Mouse (Mus musculus): ENCODE results near the gene Mre11a. TPM values are rescaled to one million over a fixed set of nuclear protein-coding genes. Genes with fewer than 3 reads are reported as not detected.

The Mre11a gene
- total RNA-seq (2014; fragmentation: Nextera tagmentation): 44.7 and 77.1 TPM in 2 replicates
- 72.4 and 76.0 TPM in 2 replicates for total RNA-seq (2017)
- 10.9 and 11.5 TPM in 2 replicates for polyA plus RNA-seq (2012)

DNA sequence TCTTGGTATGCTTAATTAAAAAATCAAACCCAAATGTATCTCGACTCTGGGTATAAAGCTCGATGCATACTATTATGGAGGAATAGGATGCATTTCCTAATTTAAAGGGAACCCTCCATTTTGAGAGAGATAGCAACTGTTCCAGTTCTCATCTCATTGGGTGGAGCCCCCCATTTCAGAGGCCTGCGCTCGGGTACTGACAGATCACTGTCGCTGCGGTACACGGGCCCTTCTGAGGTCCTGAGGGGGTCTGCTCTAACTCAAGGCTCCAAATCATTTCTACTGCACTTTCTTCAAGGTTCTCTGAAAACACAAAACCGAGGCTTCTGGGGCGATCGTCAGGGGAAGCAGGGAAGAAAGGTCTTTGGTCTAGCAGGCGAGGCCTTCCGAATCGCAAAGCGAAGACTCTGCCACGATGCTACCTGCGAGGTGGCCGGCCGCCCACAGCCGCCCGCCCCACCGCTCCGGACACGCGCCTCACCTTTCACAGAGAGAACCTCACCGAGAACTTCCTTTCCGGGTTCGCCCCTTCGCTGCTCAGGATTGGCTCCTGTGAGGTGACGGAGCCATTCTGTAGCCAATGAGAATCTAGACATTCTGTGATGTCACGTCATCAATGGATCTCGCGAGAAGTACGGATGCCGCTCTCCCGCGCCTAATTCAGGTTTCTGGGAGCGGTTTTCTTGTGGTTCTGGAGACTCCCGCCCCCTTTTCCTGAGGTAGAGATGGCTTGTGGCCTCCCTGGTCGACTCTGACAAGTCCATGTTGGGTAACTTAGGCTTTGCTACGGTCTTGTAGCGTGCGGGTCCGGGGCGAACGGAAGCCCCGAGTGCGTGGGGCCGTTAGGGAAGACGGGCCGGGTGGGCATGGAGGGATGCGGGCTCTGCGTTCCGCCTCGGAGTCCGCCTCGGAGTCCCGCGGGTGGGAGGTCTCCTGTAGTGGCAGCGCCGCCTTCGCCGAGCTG lies at the start of gene Mre11a, which contains the start of gene Ankrd49:
Gene Mre11a (plus strand): TSS at position 616 of the 964 bp plus-strand sequence.
Gene Ankrd49 (minus strand): TSS at position 818 of the 964 bp plus-strand sequence.
- H3K4me3 ChIP-seq (ENCODE audit: low read depth, low read length): peak within 1 kb of the TSS; percentile 88
- DNase-seq (ENCODE audit: low spot score): peak; percentile 94
- ATAC-seq (ENCODE audit: extremely low read depth, insufficient number of reproducible peaks, low FRiP score, poor library complexity, severe bottlenecking): peak; percentile 96
- H3K4me1 ChIP-seq (ENCODE audit: insufficient read depth, low read depth, low read length): peaks cover 42% of the 10 kb centered on the region
- TF ChIP-seq GATA2 (IDR thresholded peaks at IDR 0.05; ENCODE audit: borderline replicate concordance, low read depth, low read length) (no peak), GATA1 (IDR thresholded peaks at IDR 0.05; ENCODE audit: borderline replicate concordance, low read length) (no peak), CTCF (IDR thresholded peaks at IDR 0.05; ENCODE audit: low read depth, low read length) (no peak), TAL1 (conservative IDR thresholded peaks at IDR 0.05; ENCODE audit: low read depth, low read length) (no peak), POLR2AphosphoS5 (IDR thresholded peaks at IDR 0.05; ENCODE audit: insufficient replicate concordance, low read depth, low read length) (no peak)
- no peaks in the 10 kb centered on the region for H3K9me3 ChIP-seq (replicated peaks)
- H3K36me3 ChIP-seq (replicated peaks): peaks cover 59% of the 10 kb centered on the region
- no peaks in the 10 kb centered on the region for H3K27me3 ChIP-seq (ENCODE audit: insufficient read depth, low read length)

DNA sequence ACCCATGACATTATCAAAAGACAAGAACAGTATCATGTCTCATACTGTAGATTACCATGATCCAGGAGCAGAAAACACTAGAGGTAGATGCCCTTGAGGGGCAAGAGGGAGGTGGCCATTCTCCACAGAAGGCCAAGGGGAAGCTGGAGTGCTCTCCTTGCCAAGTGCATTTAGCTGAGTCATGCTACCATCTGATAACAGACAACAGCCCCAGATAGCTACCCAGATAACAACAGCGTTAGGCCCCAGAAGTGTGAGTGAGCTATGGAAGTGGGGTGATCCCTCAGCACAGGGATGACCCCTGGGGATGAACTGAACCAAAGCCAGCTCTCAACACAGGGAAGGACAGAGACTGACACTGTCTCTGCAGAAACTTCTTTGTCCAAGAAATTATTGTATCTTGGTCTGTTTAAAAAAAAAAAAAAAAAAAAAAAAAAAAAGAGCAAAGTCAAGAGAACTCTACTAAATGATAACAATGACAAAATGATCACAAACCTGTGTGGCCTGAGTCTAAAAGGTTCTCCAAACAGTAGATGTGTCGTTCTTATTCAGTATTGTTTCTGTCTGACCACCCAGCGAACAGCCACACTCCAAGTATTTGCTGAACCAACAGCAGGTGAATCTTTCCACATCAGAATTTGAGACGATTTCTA lies 44.8 kb upstream of the Mre11a start:
- no peaks in the 10 kb centered on the region for H3K9me3 ChIP-seq (replicated peaks)
- ATAC-seq (ENCODE audit: extremely low read depth, insufficient number of reproducible peaks, low FRiP score, poor library complexity, severe bottlenecking) (peak; percentile 49; the same call in 1 of the 2 replicates), DNase-seq (ENCODE audit: low spot score) (no peak)
- H3K4me3 ChIP-seq (ENCODE audit: low read depth, low read length): no peak overlapping the region
- TF ChIP-seq POLR2AphosphoS5 (IDR thresholded peaks at IDR 0.05; ENCODE audit: insufficient replicate concordance, low read depth, low read length): no peak
- no peak for TF ChIP-seq GATA2 (IDR thresholded peaks at IDR 0.05; ENCODE audit: borderline replicate concordance, low read depth, low read length)
- TF ChIP-seq GATA1 (IDR thresholded peaks at IDR 0.05; ENCODE audit: borderline replicate concordance, low read length): no peak
- TF ChIP-seq CTCF (IDR thresholded peaks at IDR 0.05; ENCODE audit: low read depth, low read length): no peak
- no peak for TF ChIP-seq TAL1 (conservative IDR thresholded peaks at IDR 0.05; ENCODE audit: low read depth, low read length)
- H3K27me3 ChIP-seq (ENCODE audit: insufficient read depth, low read length): peaks cover 2% of the 10 kb centered on the region; the same call in 1 of the 2 replicates
- H3K36me3 ChIP-seq (replicated peaks): peaks cover 8% of the 10 kb centered on the region
- H3K4me1 ChIP-seq (ENCODE audit: insufficient read depth, low read depth, low read length): peaks cover 15% of the 10 kb centered on the region

DNA sequence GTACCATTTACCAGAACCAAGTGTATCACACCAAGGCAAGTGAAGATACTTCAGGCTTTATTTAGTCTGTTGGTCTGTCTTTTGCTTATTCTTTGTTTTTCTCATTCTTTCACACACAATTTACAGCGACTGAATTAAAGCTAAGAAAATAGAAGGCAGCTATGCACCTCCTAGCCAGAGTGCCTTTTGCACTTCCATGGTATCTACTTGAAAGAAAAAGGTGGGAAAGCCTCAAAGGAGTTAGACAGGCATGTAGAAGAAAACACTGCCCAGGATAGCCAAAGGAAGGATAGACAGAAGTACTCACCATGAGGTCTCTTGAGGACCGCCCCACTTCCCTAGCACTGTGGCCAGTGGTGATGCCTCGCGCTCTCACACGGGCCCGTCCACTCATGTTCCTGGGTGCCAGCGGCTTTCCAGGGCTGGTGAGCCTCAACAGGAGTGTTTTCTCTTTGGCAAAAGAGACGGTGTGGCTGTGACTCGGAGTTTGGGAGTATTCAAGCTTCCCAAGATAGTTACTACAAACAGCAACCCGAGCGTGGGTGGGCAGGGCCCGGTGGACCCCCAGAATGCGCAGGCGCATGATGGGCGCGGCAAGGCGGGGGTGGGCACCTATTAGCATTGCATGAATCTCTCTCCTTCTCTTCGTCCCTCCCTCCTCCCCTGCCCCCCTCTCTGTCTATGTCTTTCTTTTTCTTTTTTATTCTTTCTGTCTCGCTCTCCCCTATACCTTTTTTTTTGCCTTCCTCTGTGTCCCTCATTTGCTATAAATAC lies 44.1 kb upstream of the Mre11a start, which contains the start of gene Piwil4:
Gene Piwil4 (minus strand): TSS at position 583 of the 774 bp plus-strand sequence.
- no peak for TF ChIP-seq GATA1 (IDR thresholded peaks at IDR 0.05; ENCODE audit: borderline replicate concordance, low read length)
- no peak for TF ChIP-seq CTCF (IDR thresholded peaks at IDR 0.05; ENCODE audit: low read depth, low read length)
- TF ChIP-seq GATA2 (IDR thresholded peaks at IDR 0.05; ENCODE audit: borderline replicate concordance, low read depth, low read length): no peak
- TF ChIP-seq TAL1 (conservative IDR thresholded peaks at IDR 0.05; ENCODE audit: low read depth, low read length): no peak
- TF ChIP-seq POLR2AphosphoS5 (IDR thresholded peaks at IDR 0.05; ENCODE audit: insufficient replicate concordance, low read depth, low read length): no peak
- DNase-seq (ENCODE audit: low spot score): peak; percentile 9

DNA sequence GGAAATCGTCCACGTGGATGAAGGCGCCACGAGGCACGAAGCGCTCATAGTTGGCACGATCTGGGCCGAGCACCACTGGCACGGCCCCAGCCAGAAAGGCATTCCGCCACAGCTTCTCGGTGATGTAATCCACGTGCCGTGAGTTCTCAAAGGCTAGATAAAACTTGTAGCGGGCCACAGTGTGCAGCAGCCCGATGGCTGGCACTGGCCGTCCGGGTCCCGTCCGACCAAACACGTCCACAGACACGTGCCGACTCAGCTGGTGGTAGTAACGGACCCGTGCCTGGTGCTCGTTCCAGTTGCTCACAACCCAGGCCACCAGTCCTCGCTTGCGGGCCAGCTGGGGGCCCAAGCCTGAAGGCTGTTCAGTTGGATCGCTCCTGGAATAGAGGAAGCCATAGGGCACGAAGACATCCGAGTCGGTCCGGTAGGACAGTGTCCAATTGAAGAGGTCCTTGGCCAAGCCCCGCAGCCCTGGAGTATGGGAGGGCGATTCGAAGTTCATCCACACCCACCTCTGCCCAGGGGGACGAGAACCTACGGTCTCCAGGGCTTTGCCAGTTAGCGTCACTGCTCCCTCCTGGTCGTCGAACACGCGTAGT lies 33.5 kb upstream of the Mre11a start:
- H3K36me3 ChIP-seq (replicated peaks): no peaks in the 10 kb centered on the region
- H3K4me3 ChIP-seq (ENCODE audit: low read depth, low read length): no peak overlapping the region
- no peak for TF ChIP-seq GATA2 (IDR thresholded peaks at IDR 0.05; ENCODE audit: borderline replicate concordance, low read depth, low read length)
- no peak for TF ChIP-seq GATA1 (IDR thresholded peaks at IDR 0.05; ENCODE audit: borderline replicate concordance, low read length)
- TF ChIP-seq TAL1 (conservative IDR thresholded peaks at IDR 0.05; ENCODE audit: low read depth, low read length): no peak
- TF ChIP-seq CTCF (IDR thresholded peaks at IDR 0.05; ENCODE audit: low read depth, low read length): no peak
- no peak for TF ChIP-seq POLR2AphosphoS5 (IDR thresholded peaks at IDR 0.05; ENCODE audit: insufficient replicate concordance, low read depth, low read length)
- DNase-seq (ENCODE audit: low spot score) (no peak), ATAC-seq (ENCODE audit: extremely low read depth, insufficient number of reproducible peaks, low FRiP score, poor library complexity, severe bottlenecking) (no peak)
- no peaks in the 10 kb centered on the region for H3K27me3 ChIP-seq (ENCODE audit: insufficient read depth, low read length)
- H3K4me1 ChIP-seq (ENCODE audit: insufficient read depth, low read depth, low read length): no peaks in the 10 kb centered on the region
- H3K9me3 ChIP-seq (replicated peaks): no peaks in the 10 kb centered on the region

More for the DNA sequence above, 44.1 kb upstream of the Mre11a start, which contains the start of gene Piwil4:
- Histone ChIP-seq H3K27me3 (ENCODE audit: insufficient read depth, low read length) (peaks cover 2% of the 10 kb centered on the region; the same call in 1 of the 2 replicates), H3K4me3 (ENCODE audit: low read depth, low read length) (peak within 1 kb of the TSS; percentile 66), H3K36me3 (replicated peaks) (peaks cover 8% of the 10 kb centered on the region), H3K4me1 (ENCODE audit: insufficient read depth, low read depth, low read length) (peaks cover 15% of the 10 kb centered on the region), H3K9me3 (replicated peaks) (no peaks in the 10 kb centered on the region)
- no peak for ATAC-seq (ENCODE audit: extremely low read depth, insufficient number of reproducible peaks, low FRiP score, poor library complexity, severe bottlenecking)

DNA sequence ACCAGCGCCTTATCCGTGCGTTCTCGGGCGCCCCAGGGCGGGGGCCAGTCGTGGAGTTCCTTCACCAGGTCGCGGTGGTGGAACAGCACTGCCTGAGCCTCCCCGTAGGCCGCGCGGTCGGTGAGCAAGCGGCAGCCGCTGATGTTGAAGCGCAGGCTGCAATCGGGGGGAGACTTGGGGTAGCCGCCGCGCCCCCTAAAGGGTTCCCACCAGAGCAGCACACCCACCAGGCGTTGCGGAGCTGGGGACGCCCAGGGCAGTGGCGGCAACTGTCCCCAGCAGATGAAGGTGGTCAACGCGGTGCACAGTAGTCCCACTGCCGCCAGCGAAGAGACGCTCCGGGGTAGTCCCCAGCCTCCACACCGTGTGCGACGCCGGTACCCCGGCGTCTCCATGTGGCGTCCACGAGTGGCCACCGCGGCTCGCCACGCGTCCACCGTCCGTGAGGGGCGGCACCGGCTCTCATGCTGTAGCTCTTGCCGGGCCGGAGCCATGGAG lies 32.9 kb upstream of the Mre11a start:
- H3K27me3 ChIP-seq (ENCODE audit: insufficient read depth, low read length): no peaks in the 10 kb centered on the region
- no peaks in the 10 kb centered on the region for H3K9me3 ChIP-seq (replicated peaks)
- no peak overlapping the region for H3K4me3 ChIP-seq (ENCODE audit: low read depth, low read length)
- H3K36me3 ChIP-seq (replicated peaks): no peaks in the 10 kb centered on the region
- H3K4me1 ChIP-seq (ENCODE audit: insufficient read depth, low read depth, low read length): no peaks in the 10 kb centered on the region
- TF ChIP-seq GATA2 (IDR thresholded peaks at IDR 0.05; ENCODE audit: borderline replicate concordance, low read depth, low read length): no peak
- TF ChIP-seq POLR2AphosphoS5 (IDR thresholded peaks at IDR 0.05; ENCODE audit: insufficient replicate concordance, low read depth, low read length): no peak
- TF ChIP-seq GATA1 (IDR thresholded peaks at IDR 0.05; ENCODE audit: borderline replicate concordance, low read length): no peak
- TF ChIP-seq TAL1 (conservative IDR thresholded peaks at IDR 0.05; ENCODE audit: low read depth, low read length): no peak
- ATAC-seq (ENCODE audit: extremely low read depth, insufficient number of reproducible peaks, low FRiP score, poor library complexity, severe bottlenecking) (no peak), DNase-seq (ENCODE audit: low spot score) (no peak)
